Mouse (Mus musculus): ENCODE data around the gene Dct. TPM values are rescaled to one million over a fixed set of nuclear protein-coding genes. Genes with fewer than 3 reads are reported as not detected.

Dct gene
- polyA plus RNA-seq, 1 experiment: 0.13 TPM

DNA sequence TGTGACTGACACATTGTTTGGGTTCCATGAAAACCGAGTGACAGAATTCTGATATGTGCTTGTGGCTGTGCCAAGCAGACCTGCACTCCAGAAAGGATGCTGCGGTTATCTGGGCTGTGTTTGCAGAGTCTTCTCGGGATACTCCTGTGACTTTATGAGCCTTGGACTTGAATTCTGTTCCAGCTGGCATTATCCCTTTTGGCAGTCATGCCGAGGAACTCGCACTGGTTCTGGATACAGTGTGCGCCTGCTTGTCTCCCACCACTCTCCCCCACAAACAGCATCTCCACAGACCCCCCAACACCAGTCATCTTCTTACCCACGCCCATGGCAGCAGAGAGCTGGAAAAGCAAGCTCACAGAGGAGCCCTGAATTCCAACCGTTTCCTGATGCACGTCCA is 42.5 kb downstream of the Dct start:
- 58% methylated on average over 9 of the region's 9 CpGs for WGBS
- Histone ChIP-seq H3K4me3 (ENCODE audit: low read depth, low read length) (no peak overlapping the region), H3K27me3 (ENCODE audit: control insufficient read depth, insufficient read depth, low read length) (no peaks in the 10 kb centered on the region), H3K36me3 (ENCODE audit: control insufficient read depth, insufficient read depth, low read length) (no peaks in the 10 kb centered on the region), H3K27ac (ENCODE audit: insufficient read depth, low read depth, low read length) (no peak overlapping the region), H3K4me1 (ENCODE audit: control insufficient read depth, insufficient read depth, insufficient read length, low read length) (no peaks in the 10 kb centered on the region)
- TF ChIP-seq POLR2A (IDR thresholded peaks at IDR 0.05; ENCODE audit: low read depth, low read length) (no peak), CTCF (IDR thresholded peaks at IDR 0.05; ENCODE audit: extremely low read depth, insufficient read length, insufficient replicate concordance, low read depth, low read length) (no peak)

- no peak for TF ChIP-seq CTCF (IDR thresholded peaks at IDR 0.05; ENCODE audit: extremely low read depth, insufficient read length, insufficient replicate concordance, low read depth, low read length)
- no peak for TF ChIP-seq POLR2A (IDR thresholded peaks at IDR 0.05; ENCODE audit: low read depth, low read length)
- no peak overlapping the region for H3K27ac ChIP-seq (ENCODE audit: insufficient read depth, low read depth, low read length)
- no peaks in the 10 kb centered on the region for H3K27me3 ChIP-seq (ENCODE audit: control insufficient read depth, insufficient read depth, low read length)
- WGBS: 13% methylated on average over 5 of the region's 5 CpGs
- H3K4me1 ChIP-seq (ENCODE audit: control insufficient read depth, insufficient read depth, insufficient read length, low read length): peaks cover 5% of the 10 kb centered on the region; the same call in 1 of the 2 replicates
- no peak overlapping the region for H3K4me3 ChIP-seq (ENCODE audit: low read depth, low read length)
- no peaks in the 10 kb centered on the region for H3K36me3 ChIP-seq (ENCODE audit: control insufficient read depth, insufficient read depth, low read length)
These were observed 46.3 kb downstream of the Dct start for GRCm38 (mm10) chr14:118005697-118006096.

DNA sequence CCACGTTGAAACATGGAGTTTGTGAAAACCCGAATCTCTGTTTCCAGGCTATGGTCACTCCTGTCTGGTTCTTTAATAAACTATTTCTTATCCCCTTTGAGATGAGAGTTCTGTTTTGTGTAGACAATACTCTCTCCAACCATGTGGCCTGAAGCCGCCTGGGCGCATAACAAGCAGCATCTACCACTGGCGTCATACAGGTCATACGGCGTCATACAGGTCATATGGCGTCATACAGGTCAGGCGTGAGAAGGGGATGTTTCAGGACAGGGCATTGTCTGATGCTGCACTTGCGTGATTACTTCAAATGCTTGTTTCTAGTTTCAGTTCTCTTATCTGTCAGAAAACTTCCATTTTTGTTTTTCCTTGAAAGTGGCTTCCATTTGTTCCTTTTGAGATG is 47.6 kb downstream of the Dct start:
- WGBS: 86% methylated on average over 10 of the region's 10 CpGs
- Histone ChIP-seq H3K27me3 (ENCODE audit: control insufficient read depth, insufficient read depth, low read length) (no peaks in the 10 kb centered on the region), H3K27ac (ENCODE audit: insufficient read depth, low read depth, low read length) (no peak overlapping the region), H3K36me3 (ENCODE audit: control insufficient read depth, insufficient read depth, low read length) (no peaks in the 10 kb centered on the region), H3K4me3 (ENCODE audit: low read depth, low read length) (no peak overlapping the region), H3K4me1 (ENCODE audit: control insufficient read depth, insufficient read depth, insufficient read length, low read length) (peaks cover 5% of the 10 kb centered on the region; the same call in 1 of the 2 replicates)
- TF ChIP-seq POLR2A (IDR thresholded peaks at IDR 0.05; ENCODE audit: low read depth, low read length): no peak
- TF ChIP-seq CTCF (IDR thresholded peaks at IDR 0.05; ENCODE audit: extremely low read depth, insufficient read length, insufficient replicate concordance, low read depth, low read length): no peak

- Histone ChIP-seq H3K36me3 (ENCODE audit: control insufficient read depth, insufficient read depth, low read length) (no peaks in the 10 kb centered on the region), H3K27ac (ENCODE audit: insufficient read depth, low read depth, low read length) (no peak overlapping the region), H3K27me3 (ENCODE audit: control insufficient read depth, insufficient read depth, low read length) (no peaks in the 10 kb centered on the region), H3K4me1 (ENCODE audit: control insufficient read depth, insufficient read depth, insufficient read length, low read length) (no peaks in the 10 kb centered on the region), H3K4me3 (ENCODE audit: low read depth, low read length) (no peak overlapping the region)
- WGBS: 91% methylated on average over 6 of the region's 6 CpGs
- TF ChIP-seq CTCF (IDR thresholded peaks at IDR 0.05; ENCODE audit: extremely low read depth, insufficient read length, insufficient replicate concordance, low read depth, low read length): no peak
- TF ChIP-seq POLR2A (IDR thresholded peaks at IDR 0.05; ENCODE audit: low read depth, low read length): no peak
These were observed 58.2 kb downstream of the Dct start for GRCm38 (mm10) chr14:117993845-117994244.

- Histone ChIP-seq H3K4me1 (ENCODE audit: control insufficient read depth, insufficient read depth, insufficient read length, low read length) (no peaks in the 10 kb centered on the region), H3K27ac (ENCODE audit: insufficient read depth, low read depth, low read length) (no peak overlapping the region), H3K4me3 (ENCODE audit: low read depth, low read length) (no peak overlapping the region), H3K36me3 (ENCODE audit: control insufficient read depth, insufficient read depth, low read length) (no peaks in the 10 kb centered on the region), H3K27me3 (ENCODE audit: control insufficient read depth, insufficient read depth, low read length) (no peaks in the 10 kb centered on the region)
- WGBS: 39% methylated on average over 8 of the region's 8 CpGs
- no peak for TF ChIP-seq CTCF (IDR thresholded peaks at IDR 0.05; ENCODE audit: extremely low read depth, insufficient read length, insufficient replicate concordance, low read depth, low read length)
- TF ChIP-seq POLR2A (IDR thresholded peaks at IDR 0.05; ENCODE audit: low read depth, low read length): no peak
These were observed 59.3 kb downstream of the Dct start for GRCm38 (mm10) chr14:117992600-117993256.

- Histone ChIP-seq H3K4me1 (ENCODE audit: control insufficient read depth, insufficient read depth, insufficient read length, low read length) (no peaks in the 10 kb centered on the region), H3K27ac (ENCODE audit: insufficient read depth, low read depth, low read length) (no peak overlapping the region), H3K27me3 (ENCODE audit: control insufficient read depth, insufficient read depth, low read length) (no peaks in the 10 kb centered on the region), H3K4me3 (ENCODE audit: low read depth, low read length) (no peak overlapping the region), H3K36me3 (ENCODE audit: control insufficient read depth, insufficient read depth, low read length) (no peaks in the 10 kb centered on the region)
- 69% methylated on average over 8 of the region's 8 CpGs for WGBS
- TF ChIP-seq POLR2A (IDR thresholded peaks at IDR 0.05; ENCODE audit: low read depth, low read length) (no peak), CTCF (IDR thresholded peaks at IDR 0.05; ENCODE audit: extremely low read depth, insufficient read length, insufficient replicate concordance, low read depth, low read length) (no peak)
These were observed 61.8 kb downstream of the Dct start for GRCm38 (mm10) chr14:117990203-117990602.

DNA sequence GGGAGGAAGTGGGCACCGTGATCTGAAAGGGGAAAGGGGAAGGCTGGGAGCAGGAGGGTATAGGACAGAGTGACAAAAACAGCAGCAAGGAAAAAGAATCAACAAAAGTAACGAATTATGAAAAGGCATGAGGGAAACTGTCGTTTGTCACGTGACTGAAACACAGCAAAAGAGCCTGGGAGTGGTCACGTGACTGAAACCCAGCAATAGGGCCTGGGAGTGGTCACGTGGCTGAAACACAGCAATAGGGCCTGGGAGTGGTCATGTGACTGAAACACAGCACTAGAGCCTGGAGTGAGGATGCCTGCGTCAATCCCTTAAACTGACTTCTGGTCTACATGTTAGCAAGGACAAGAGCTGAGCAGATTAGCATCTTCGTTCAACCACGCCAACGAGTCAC is 63.6 kb downstream of the Dct start:
- no peaks in the 10 kb centered on the region for H3K27me3 ChIP-seq (ENCODE audit: control insufficient read depth, insufficient read depth, low read length)
- H3K4me3 ChIP-seq (ENCODE audit: low read depth, low read length): no peak overlapping the region
- TF ChIP-seq POLR2A (IDR thresholded peaks at IDR 0.05; ENCODE audit: low read depth, low read length): no peak
- no peak for TF ChIP-seq CTCF (IDR thresholded peaks at IDR 0.05; ENCODE audit: extremely low read depth, insufficient read length, insufficient replicate concordance, low read depth, low read length)
- H3K36me3 ChIP-seq (ENCODE audit: control insufficient read depth, insufficient read depth, low read length): no peaks in the 10 kb centered on the region
- no peak overlapping the region for H3K27ac ChIP-seq (ENCODE audit: insufficient read depth, low read depth, low read length)
- 82% methylated on average over 10 of the region's 10 CpGs for WGBS
- no peaks in the 10 kb centered on the region for H3K4me1 ChIP-seq (ENCODE audit: control insufficient read depth, insufficient read depth, insufficient read length, low read length)

Measured in small intestine, adult 2 months (tissue).